Mouse (Mus musculus) olfactory bulb, adult 2 months (tissue): ENCODE results near the gene Pfkm. TPM values are rescaled to one million over a fixed set of nuclear protein-coding genes. Genes with fewer than 3 reads are reported as not detected.

Experiments used
- H3K27ac ChIP-seq: fragments of 200-500 bp; 2 replicates; pipeline ENCODE4 v1.5.1; 2012; ENCODE audit warnings: low read depth, low read length; ENCODE audit not compliant: insufficient read depth
- H3K4me1 ChIP-seq: fragments of 200-500 bp; 2 replicates; pipeline ENCODE4 v1.6.1; 2012; ENCODE audit warnings: low read length; ENCODE audit not compliant: control insufficient read depth, insufficient read depth
- H3K4me3 ChIP-seq: fragments of 200-500 bp; 2 replicates; pipeline ENCODE4 v1.5.1; 2012; ENCODE audit warnings: mild to moderate bottlenecking, low read depth, low read length, moderate library complexity; ENCODE audit not compliant: insufficient read depth
- CTCF ChIP-seq: fragments of 200-500 bp; IDR thresholded peaks from 2 replicates; pipeline ENCODE4 v1.5.1; 2012; ENCODE audit warnings: low read depth, mild to moderate bottlenecking, low read length, moderate library complexity; ENCODE audit not compliant: insufficient read depth
- POLR2A ChIP-seq: fragments of 200-500 bp; IDR thresholded peaks from 2 replicates; pipeline ENCODE4 v1.6.1; 2012; ENCODE audit warnings: mild to moderate bottlenecking, low read depth, low read length, moderate library complexity; ENCODE audit not compliant: insufficient read depth
- WGBS: fragments of 180-500 bp; shearing (Covaris S2); methylation state at CpG from one replicate; pipeline ENCODE4 v1.1.7; 2018; 5-methylcytosine and 5-hydroxymethylcytosine counted together
- polyA plus RNA-seq: library from polyadenylated mRNA; stranded (reverse); fragments of >200 nt; gene quantifications from 2 replicates; pipeline ENCODE4 v1.2.4, GENCODE M21; 2012; ENCODE audit warnings: low replicate concordance; ENCODE audit not compliant: missing spikeins, insufficient read depth, insufficient read length

Pfkm gene
- polyA plus RNA-seq, 1 experiment: not detected

DNA sequence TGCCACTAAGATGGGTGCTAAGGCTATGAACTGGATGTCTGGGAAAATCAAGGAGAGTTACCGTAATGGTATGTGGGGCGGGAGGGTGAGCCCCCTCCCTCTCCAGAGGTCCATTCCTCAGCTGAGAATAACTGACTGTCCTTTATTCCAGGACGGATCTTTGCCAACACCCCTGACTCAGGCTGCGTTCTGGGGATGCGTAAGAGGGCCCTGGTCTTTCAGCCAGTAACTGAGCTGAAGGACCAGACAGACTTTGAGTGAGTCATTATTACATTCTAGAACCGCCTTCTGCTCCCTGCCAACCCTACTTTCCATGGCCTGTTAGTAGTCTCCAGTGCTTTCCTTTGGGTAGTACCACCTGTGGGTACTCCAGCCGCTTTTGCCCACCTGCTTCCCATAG is 39.1 kb downstream of the Pfkm start:
- H3K4me1 ChIP-seq: peaks cover 24% of the 10 kb centered on the region
- no peak overlapping the region for H3K27ac ChIP-seq
- H3K4me3 ChIP-seq: no peak overlapping the region
- 87% methylated on average over 7 of the region's 7 CpGs for WGBS
- TF ChIP-seq POLR2A: no peak
- TF ChIP-seq CTCF: no peak

DNA sequence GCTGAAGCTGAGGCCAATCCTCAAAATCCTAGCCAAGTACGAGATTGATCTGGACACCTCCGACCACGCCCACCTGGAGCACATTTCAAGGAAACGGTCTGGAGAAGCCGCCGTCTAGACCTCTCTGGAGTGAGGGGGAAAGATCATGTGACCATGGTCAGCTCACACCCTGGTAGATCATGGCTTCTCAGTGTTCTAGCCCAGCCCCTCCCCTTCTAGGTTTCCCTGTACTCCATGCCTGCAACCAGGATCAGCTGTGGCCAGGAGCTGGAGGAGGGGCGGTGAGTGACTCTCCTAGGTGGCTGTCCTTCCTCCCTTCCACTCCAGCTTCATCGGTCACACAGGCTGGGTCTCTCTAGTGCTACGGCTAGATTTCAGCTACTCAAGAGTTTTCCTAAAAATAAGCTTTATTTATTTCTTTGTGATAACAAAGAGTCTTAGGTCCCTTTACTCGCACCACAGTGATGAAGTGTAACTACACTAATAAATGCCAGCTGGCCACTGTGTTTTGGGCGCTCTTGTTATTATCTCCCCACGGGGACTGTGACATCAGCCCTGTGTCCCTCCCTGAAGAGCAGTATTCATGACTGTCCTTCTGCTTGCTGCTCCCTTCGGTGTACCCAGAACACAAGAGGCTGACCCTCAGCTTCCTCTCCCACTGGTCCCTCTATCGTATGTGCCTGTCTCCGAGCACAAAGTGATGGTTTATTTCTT is 39.7 kb downstream of the Pfkm start:
- 87% methylated on average over 15 of the region's 15 CpGs for WGBS
- Histone ChIP-seq H3K27ac (no peak overlapping the region), H3K4me3 (no peak overlapping the region)

DNA sequence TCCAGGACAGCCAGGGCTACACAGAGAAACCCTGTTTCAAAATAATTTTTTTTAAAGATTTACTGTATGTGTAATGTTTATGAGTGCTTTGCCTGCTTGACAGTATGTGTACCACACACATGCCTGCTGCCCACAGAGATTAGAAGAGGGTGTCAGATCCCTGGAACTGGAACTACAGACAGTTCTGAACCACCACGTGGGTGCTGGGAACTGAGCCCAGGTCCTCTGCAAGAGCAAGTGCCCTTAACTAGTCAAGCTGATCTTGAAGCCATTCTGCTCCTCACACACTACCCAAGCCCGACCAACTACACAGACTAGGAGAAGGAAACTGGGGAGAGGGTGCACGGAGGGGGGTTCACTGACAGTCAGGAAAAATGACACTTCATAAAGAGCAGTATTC is 41.1 kb downstream of the Pfkm start:
- Histone ChIP-seq H3K4me1 (peaks cover 13% of the 10 kb centered on the region; the same call in 1 of the 2 replicates), H3K27ac (peak overlapping the region; percentile 36; the same call in 1 of the 2 replicates), H3K4me3 (no peak overlapping the region)
- WGBS: 72% methylated on average over 3 of the region's 3 CpGs
- no peak for TF ChIP-seq POLR2A
- no peak for TF ChIP-seq CTCF

More for the DNA sequence above, 39.7 kb downstream of the Pfkm start:
- TF ChIP-seq CTCF (no peak), POLR2A (no peak)
- H3K4me1 ChIP-seq: peaks cover 23% of the 10 kb centered on the region

DNA sequence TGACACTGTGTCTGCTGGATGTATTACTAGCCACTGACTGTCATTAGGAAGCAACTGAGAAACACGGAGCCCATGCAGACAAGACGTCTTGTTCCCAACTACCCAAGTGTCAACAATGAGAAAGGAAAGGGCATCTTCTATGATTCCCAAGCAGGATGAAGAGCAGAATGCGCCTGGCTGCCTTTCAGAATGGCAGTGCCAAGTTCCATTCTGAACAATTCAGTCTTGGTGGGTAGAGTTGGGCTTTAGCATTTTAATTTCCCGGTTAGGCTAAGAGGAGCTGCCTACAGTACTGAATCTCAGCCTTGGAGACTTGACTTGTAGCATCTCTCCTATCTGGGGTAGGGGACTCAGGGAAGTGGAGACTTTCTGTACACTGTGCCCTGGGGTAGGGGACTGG is 41.6 kb downstream of the Pfkm start:
- WGBS: 44% methylated on average over 4 of the region's 4 CpGs
- Histone ChIP-seq H3K4me3 (no peak overlapping the region), H3K4me1 (peaks cover 9% of the 10 kb centered on the region; the same call in 1 of the 2 replicates), H3K27ac (peak overlapping the region; percentile 82)
- TF ChIP-seq POLR2A: no peak
- TF ChIP-seq CTCF: no peak

DNA sequence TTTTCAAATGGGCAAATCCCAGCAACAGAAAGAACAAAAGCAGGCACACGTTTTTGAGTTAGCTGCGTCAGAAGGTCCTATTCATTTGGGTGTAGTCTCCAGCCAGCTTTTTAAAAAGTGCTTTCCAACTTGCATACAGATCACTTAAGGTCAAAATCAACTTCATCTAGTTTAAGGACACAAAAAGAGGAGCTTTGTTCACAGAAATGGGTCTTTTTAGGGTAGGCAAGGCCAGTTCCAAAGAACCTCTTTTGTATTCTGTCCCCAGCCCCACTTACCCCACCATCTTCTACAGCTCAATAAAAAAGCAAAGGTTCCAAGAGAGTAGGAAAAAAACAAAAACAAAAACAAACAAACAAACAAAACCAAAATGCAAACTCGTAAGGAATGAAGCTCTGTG is 42.3 kb downstream of the Pfkm start:
- peaks cover 5% of the 10 kb centered on the region; the same call in 1 of the 2 replicates for H3K4me1 ChIP-seq
- no peak overlapping the region for H3K4me3 ChIP-seq
- H3K27ac ChIP-seq: 0 out of 2 replicates have a peak overlapping the region, but pooled peaks have one; percentile 46
- 31% methylated on average over 3 of the region's 3 CpGs for WGBS
- TF ChIP-seq CTCF (no peak), POLR2A (no peak)

DNA sequence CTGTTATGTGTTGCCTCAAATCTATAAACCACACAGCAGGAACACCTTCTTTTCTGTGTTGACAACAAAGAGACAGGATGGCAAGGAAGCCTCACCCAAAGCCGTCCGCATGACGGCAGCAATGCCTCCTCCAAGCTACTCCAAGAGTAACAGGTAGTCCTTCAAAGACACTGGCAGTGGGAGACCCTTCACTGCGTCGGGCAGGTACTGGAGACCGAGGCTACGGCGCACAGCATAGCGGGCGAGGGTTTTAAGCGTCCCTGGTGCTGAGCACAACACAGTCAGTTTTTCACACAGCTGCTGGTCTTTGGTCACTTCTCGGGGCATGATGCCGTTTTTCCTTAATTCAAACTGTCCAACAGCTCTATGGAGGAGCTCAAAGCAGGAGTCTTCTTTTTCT is 43.3 kb downstream of the Pfkm start:
- H3K4me3 ChIP-seq: no peak overlapping the region
- 95% methylated on average over 13 of the region's 13 CpGs for WGBS
- TF ChIP-seq CTCF (no peak), POLR2A (no peak)
- peaks cover 5% of the 10 kb centered on the region; the same call in 1 of the 2 replicates for H3K4me1 ChIP-seq
- 0 out of 2 replicates have a peak overlapping the region, but pooled peaks have one; percentile 48 for H3K27ac ChIP-seq

DNA sequence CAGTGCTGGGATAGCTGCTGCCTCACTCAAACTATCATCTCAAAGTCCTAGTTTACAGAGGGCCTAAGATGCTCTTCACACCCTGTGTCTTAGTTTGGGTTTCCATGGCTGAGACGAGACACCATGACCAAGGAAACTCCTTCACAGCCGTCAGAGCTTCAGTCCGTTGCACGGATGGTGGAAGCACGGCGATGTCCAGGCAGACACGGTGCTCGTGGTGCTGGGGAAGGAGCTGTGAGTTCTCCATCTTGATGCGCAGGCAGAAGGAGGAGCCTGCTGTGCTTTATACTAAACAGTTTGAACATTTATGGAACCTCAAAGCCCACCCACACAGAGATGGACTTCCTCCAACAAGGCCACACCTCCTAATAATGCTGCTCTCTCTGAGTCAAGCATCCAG is 44.5 kb downstream of the Pfkm start:
- no peak for TF ChIP-seq POLR2A
- no peak for TF ChIP-seq CTCF
- WGBS: 89% methylated on average over 9 of the region's 9 CpGs
- H3K27ac ChIP-seq: no peak overlapping the region
- no peak overlapping the region for H3K4me3 ChIP-seq
- H3K4me1 ChIP-seq: peaks cover 5% of the 10 kb centered on the region; the same call in 1 of the 2 replicates

DNA sequence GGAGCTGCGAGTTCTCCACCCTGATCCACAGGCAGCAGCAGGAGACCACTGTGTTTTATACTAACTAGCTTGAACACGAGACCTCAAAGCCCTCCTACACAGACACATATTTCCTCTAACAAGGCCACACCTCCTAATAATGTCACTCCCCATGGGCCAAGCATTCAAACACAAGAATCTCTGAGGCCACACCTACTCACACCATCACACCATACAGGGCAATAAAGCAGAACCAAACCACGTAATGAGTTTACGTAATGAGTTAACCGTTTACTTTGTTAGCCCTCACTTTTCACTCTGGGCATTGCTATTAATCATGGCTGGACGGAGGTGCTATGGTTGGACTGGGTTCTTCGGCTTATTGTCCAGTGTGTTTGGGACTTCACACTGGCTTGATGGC is 47.4 kb downstream of the Pfkm start:
- TF ChIP-seq CTCF (no peak), POLR2A (no peak)
- WGBS: 72% methylated on average over 7 of the region's 7 CpGs
- Histone ChIP-seq H3K27ac (no peak overlapping the region), H3K4me3 (no peak overlapping the region), H3K4me1 (peaks cover 6% of the 10 kb centered on the region; the same call in 1 of the 2 replicates)

DNA sequence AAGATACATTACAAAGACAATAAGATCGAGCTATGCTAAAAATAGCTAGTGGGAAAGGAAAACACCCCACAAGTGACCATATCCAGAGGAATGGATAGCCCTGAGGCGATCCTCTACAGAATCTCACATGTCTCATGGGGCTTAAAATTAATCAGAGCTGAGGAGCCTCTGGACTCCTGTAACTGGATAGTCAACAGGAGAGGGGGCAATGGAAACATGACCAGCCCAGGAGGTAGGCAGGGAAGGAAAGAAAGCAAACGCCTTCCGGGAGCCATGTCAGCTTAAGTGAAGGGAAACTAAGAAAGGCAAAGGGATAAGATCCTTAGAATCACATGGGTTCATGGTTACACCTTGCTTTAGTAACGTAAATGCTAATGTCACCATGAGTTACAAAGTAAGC is 48.4 kb downstream of the Pfkm start:
- peaks cover 4% of the 10 kb centered on the region; the same call in 1 of the 2 replicates for H3K4me1 ChIP-seq
- no peak overlapping the region for H3K4me3 ChIP-seq
- 92% methylated on average over 5 of the region's 5 CpGs for WGBS
- TF ChIP-seq CTCF (no peak), POLR2A (no peak)
- no peak overlapping the region for H3K27ac ChIP-seq
